Mouse (Mus musculus) forebrain, embryonic 14.5 days (tissue): ENCODE data around the gene Gm4894. TPM values are rescaled to one million over a fixed set of nuclear protein-coding genes. Genes with fewer than 3 reads are reported as not detected.

ENCODE experiments used
- ATAC-seq: fragments of 200-750 bp; cut with Nextera tagmentation; 2 replicates; pipeline ENCODE4 v1.8.0; 2017; ENCODE audit warnings: mild to moderate bottlenecking, moderate library complexity
- DNase-seq: peaks from one replicate; pipeline ENCODE4 v3.0.0-alpha.2; 2015; ENCODE audit warnings: low spot score
- H3K27ac ChIP-seq: fragments of 300-500 bp; sonication (generic); 2 replicates; pipeline ENCODE4 v1.5.1; 2014; ENCODE audit warnings: low read depth, mild to moderate bottlenecking, control low read depth, low read length, moderate library complexity
- H3K27me3 ChIP-seq: fragments of 300-500 bp; sonication (generic); replicated peaks from 2 replicates; pipeline ENCODE4 v1.6.1; 2014; ENCODE audit warnings: low read length, control low read depth, mixed read lengths; ENCODE audit not compliant: control insufficient read depth, insufficient read depth
- H3K36me3 ChIP-seq: fragments of 300-500 bp; sonication (generic); 2 replicates; pipeline ENCODE4 v1.6.1; 2014; ENCODE audit warnings: low read length, control low read depth; ENCODE audit not compliant: control insufficient read depth, insufficient read depth
- H3K4me1 ChIP-seq: fragments of 300-500 bp; sonication (generic); 2 replicates; pipeline ENCODE4 v1.6.1; 2014; ENCODE audit warnings: antibody characterized with exemption, low read length, control low read depth; ENCODE audit not compliant: control insufficient read depth, insufficient read depth
- H3K4me2 ChIP-seq: fragments of 300-500 bp; sonication (generic); 2 replicates; pipeline ENCODE4 v1.6.1; 2014; ENCODE audit warnings: mild to moderate bottlenecking, control low read depth, low read length
- H3K4me3 ChIP-seq: fragments of 300-500 bp; sonication (generic); 2 replicates; pipeline ENCODE4 v1.5.1; 2014; ENCODE audit warnings: low read depth, low read length, control low read depth
- H3K9ac ChIP-seq: fragments of 300-500 bp; sonication (generic); 2 replicates; pipeline ENCODE4 v1.6.1; 2014; ENCODE audit warnings: mild to moderate bottlenecking, low read length, control low read depth, moderate library complexity
- H3K9me3 ChIP-seq: fragments of 300-500 bp; sonication (generic); replicated peaks from 2 replicates; pipeline ENCODE4 v1.6.1; 2016; ENCODE audit warnings: low read length, control low read depth, mixed read lengths; ENCODE audit not compliant: control insufficient read depth
- WGBS: fragments of 180-500 bp; shearing (Covaris S2); extraction: QIAGEN DNeasy Blood & Tissue Kit; methylation state at CpG from one replicate; pipeline ENCODE4 v1.1.7; 2014; 5-methylcytosine and 5-hydroxymethylcytosine counted together
- polyA plus RNA-seq: library from polyadenylated mRNA; unstranded; fragments of >200 nt; fragmentation: Nextera tagmentation; extraction: Ambion mirVana; gene quantifications from 2 replicates; pipeline ENCODE4 v1.2.1, GENCODE M21; 2014

The Gm4894 gene
- polyA plus RNA-seq = not detected in 2 replicates

DNA sequence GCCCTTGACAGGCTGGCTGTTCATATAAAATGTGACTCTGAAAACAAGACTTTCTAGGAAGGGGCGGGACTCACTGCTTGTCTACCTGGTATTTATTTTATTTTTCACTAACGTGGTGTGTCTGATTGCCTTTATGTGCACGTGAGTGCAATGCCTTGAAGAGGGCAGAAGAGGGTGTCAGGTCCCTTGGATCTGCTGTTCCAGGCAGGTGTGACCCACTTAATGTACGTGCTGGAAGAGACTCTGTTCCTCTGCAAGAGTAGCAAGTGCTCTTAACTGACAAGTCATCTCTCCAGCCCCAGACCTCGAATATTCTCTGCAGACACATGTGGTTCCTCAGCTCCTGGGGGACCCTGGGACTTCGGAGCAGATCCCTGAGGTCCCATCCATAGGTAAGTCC is at the start of gene Gm4894:
TSS of gene Gm4894 (plus strand) at position 301 of the 400 bp plus-strand sequence.
- Histone ChIP-seq H3K27ac (no peak within 1 kb of the TSS), H3K36me3 (no peaks in the 10 kb centered on the region), H3K4me2 (no peak within 1 kb of the TSS), H3K9ac (no peak within 1 kb of the TSS), H3K4me1 (no peaks in the 10 kb centered on the region), H3K9me3 (no peaks in the 10 kb centered on the region), H3K27me3 (no peaks in the 10 kb centered on the region), H3K4me3 (no peak within 1 kb of the TSS)
- DNase-seq (no peak), ATAC-seq (no peak)
- 72% methylated on average over 6 of the region's 6 CpGs for WGBS

DNA sequence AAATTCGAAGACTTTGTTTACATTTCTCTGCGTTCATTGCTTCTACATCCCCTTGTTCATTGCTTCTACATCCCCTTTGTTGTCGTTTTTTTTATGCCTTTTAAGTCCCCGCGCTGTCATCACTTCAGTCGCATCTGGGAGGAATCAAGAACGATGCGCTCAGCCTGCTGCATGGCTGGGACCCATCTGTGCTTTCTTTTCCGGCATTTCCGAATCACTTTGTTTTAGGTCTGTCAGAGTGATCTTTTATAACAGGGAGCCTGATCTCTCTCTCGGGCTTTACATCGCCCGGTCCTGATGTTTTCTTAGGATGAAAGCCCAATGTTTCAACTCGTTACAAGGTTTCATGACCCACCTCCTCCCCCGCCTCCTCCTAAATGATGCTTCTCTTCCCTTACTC is 44.0 kb upstream of the Gm4894 start:
- Histone ChIP-seq H3K9me3 (no peaks in the 10 kb centered on the region), H3K27ac (no peak overlapping the region), H3K4me1 (no peaks in the 10 kb centered on the region), H3K4me3 (no peak overlapping the region), H3K9ac (no peak overlapping the region), H3K36me3 (no peaks in the 10 kb centered on the region), H3K4me2 (no peak overlapping the region), H3K27me3 (no peaks in the 10 kb centered on the region)
- DNase-seq = peak; percentile 48
- WGBS = 43% methylated on average over 15 of the region's 15 CpGs
- no peak for ATAC-seq

DNA sequence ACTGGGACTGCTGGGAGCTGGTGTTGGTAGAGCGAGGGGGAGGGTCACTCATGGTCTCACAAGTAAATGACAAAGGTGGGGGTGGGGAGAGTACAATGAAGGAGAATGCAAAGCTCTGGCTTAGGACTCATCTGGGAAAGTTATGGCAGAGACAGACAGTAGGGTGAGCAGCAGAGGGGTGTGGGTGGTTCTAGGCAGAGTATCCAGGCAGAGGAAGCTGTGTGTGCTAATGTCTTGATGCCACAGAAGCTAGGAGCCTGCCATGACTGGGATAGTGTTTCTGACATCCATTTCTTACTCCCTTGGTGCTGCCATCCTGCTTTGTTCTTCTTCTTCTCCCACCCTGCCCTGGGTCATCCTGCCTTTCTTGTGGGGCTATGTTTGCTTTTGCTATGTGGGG is 38.8 kb upstream of the Gm4894 start:
- Histone ChIP-seq H3K4me3 (no peak overlapping the region), H3K9ac (no peak overlapping the region), H3K27me3 (no peaks in the 10 kb centered on the region), H3K27ac (no peak overlapping the region), H3K4me1 (no peaks in the 10 kb centered on the region), H3K9me3 (no peaks in the 10 kb centered on the region), H3K4me2 (no peak overlapping the region), H3K36me3 (no peaks in the 10 kb centered on the region)
- ATAC-seq (no peak), DNase-seq (no peak)
- WGBS = 82% methylated on average over 1 of the region's 1 CpGs

DNA sequence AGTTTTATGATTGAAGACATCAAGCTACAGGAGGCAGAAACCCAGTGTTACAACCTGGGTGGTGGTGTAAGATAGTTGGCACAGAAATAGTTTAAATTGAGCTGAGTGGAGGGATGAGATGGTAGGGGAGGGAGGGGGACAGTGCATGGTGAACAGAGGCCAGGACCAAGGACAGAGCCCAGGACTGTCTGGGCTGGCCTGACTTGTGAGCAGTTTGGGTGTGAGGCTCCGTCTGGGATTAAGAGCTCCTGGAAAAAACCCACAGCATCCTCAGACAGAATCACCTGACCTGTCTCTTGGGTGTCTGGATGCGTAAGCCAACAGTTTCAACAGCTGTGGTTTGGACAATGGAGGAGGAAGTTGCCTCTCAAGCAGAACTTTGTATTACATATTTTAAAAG is 35.6 kb upstream of the Gm4894 start:
- no peaks in the 10 kb centered on the region for H3K27me3 ChIP-seq
- H3K36me3 ChIP-seq = no peaks in the 10 kb centered on the region
- DNase-seq (no peak), ATAC-seq (no peak)
- no peaks in the 10 kb centered on the region for H3K9me3 ChIP-seq
- WGBS = 34% methylated on average over 2 of the region's 2 CpGs
- peaks cover 11% of the 10 kb centered on the region for H3K4me1 ChIP-seq
- H3K4me2 ChIP-seq = no peak overlapping the region
- no peak overlapping the region for H3K9ac ChIP-seq
- no peak overlapping the region for H3K27ac ChIP-seq
- no peak overlapping the region for H3K4me3 ChIP-seq

GRCm38 (mm10) chr9:49217626-49218607 is 32.4 kb upstream of the Gm4894 start:
- peak; percentile 73 for DNase-seq
- Histone ChIP-seq H3K4me3 (no peak overlapping the region), H3K9me3 (no peaks in the 10 kb centered on the region), H3K4me1 (peaks cover 11% of the 10 kb centered on the region), H3K4me2 (peak overlapping the region; percentile 36), H3K27me3 (no peaks in the 10 kb centered on the region), H3K27ac (peak overlapping the region; percentile 24; the same call in 1 of the 2 replicates), H3K36me3 (no peaks in the 10 kb centered on the region), H3K9ac (0 out of 2 replicates have a peak overlapping the region, but pooled peaks have one; percentile 32)
- 18% methylated on average over 20 of the region's 20 CpGs for WGBS
- peak; percentile 57; the same call in 1 of the 2 replicates for ATAC-seq

DNA sequence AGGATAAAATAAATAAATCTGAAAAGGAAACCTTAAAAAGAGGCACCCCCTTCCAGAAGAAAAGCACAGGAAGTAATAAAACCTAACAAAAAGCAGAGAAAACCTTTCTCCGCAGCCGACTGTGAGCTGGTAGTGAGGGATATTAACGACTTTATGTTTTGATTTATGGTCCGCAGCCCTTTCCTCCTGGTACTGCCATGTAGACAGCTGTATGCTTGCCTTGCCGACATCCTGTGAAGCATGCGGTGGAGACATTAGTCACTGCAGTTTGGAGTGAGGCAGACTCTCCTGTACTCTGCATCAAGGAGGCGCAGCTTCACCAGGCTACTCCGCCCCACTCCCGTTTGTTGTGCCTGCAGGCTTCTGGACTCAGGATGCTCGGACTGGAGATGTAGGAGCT is 25.8 kb upstream of the Gm4894 start:
- ATAC-seq (no peak), DNase-seq (no peak)
- Histone ChIP-seq H3K4me3 (no peak overlapping the region), H3K27ac (no peak overlapping the region), H3K27me3 (no peaks in the 10 kb centered on the region), H3K9me3 (no peaks in the 10 kb centered on the region), H3K9ac (no peak overlapping the region), H3K4me1 (no peaks in the 10 kb centered on the region), H3K36me3 (no peaks in the 10 kb centered on the region), H3K4me2 (no peak overlapping the region)
- WGBS = 77% methylated on average over 10 of the region's 10 CpGs

GRCm38 (mm10) chr9:49227442-49227841 is 22.9 kb upstream of the Gm4894 start:
- Histone ChIP-seq H3K4me1 (no peaks in the 10 kb centered on the region), H3K27ac (no peak overlapping the region), H3K9me3 (no peaks in the 10 kb centered on the region), H3K9ac (no peak overlapping the region), H3K36me3 (no peaks in the 10 kb centered on the region), H3K4me2 (no peak overlapping the region), H3K27me3 (no peaks in the 10 kb centered on the region), H3K4me3 (no peak overlapping the region)
- DNase-seq (peak; percentile 41), ATAC-seq (0 out of 2 replicates have a peak, but pooled peaks have one; percentile 26)
- WGBS = 76% methylated on average over 9 of the region's 9 CpGs

DNA sequence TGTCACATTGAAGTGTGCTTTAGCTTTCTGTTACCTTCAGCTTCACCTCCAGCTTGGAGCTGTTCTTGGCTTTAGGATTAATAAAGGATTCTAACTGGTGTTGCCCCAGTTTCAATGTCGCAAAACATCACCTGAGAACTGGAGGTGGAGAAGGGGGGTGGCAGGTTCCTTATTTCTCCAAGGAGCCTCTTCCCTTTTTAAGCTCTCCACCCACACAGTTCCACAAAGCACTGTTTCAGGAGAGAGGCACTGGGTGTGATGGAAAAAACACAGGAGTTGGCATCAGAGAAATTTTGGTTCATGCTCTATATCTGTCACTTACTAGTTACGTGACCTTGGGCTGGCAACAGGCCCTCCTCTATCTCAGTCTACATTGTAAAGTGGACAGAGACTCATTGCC is 21.3 kb upstream of the Gm4894 start:
- Histone ChIP-seq H3K27me3 (no peaks in the 10 kb centered on the region), H3K4me3 (no peak overlapping the region), H3K27ac (no peak overlapping the region), H3K4me2 (no peak overlapping the region), H3K4me1 (no peaks in the 10 kb centered on the region), H3K9ac (no peak overlapping the region), H3K9me3 (no peaks in the 10 kb centered on the region), H3K36me3 (no peaks in the 10 kb centered on the region)
- no peak for DNase-seq
- WGBS = 97% methylated on average over 2 of the region's 2 CpGs
- ATAC-seq = no peak

DNA sequence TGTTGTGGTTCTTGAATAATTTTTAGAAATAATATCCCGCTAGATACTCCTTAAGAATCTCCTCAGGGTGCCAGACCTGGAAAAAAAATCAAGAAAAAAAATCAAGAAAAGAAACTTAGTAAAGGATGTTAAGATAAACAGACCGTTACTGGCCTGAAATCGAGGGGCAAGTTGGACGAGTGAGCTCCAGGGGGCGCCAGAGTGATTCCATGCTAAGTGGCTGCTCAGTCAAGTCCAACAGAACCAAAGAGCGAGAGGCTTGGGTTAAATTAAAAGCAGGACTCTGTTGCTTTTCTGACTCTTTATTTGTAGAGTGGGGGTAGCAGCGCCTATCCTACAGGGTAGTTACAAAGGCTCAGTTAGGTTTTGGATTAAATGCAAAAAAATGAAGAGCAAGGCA is 3.5 kb upstream of the Gm4894 start:
- DNase-seq (peak; percentile 49), ATAC-seq (no peak)
- WGBS = 36% methylated on average over 7 of the region's 7 CpGs
- no peaks in the 10 kb centered on the region for H3K27me3 ChIP-seq
- no peaks in the 10 kb centered on the region for H3K4me1 ChIP-seq
- no peak overlapping the region for H3K9ac ChIP-seq
- no peak overlapping the region for H3K27ac ChIP-seq
- H3K4me2 ChIP-seq = no peak overlapping the region
- H3K36me3 ChIP-seq = no peaks in the 10 kb centered on the region
- no peaks in the 10 kb centered on the region for H3K9me3 ChIP-seq
- no peak overlapping the region for H3K4me3 ChIP-seq
